Mouse (Mus musculus) right cerebral cortex, adult 18-20 months (tissue): ENCODE measurements at regions not wholly inside any gene's neighbourhood (a gene's known extent, or its start where the extent isn't known, plus 50 kb on each side); places are given as distances from the start of the nearest gene placed in this dataset.

Experiments used
- DNase-seq: peaks from one replicate; pipeline ENCODE4 v3.0.0; 2022; ENCODE audit warnings: mixed read lengths

DNA sequence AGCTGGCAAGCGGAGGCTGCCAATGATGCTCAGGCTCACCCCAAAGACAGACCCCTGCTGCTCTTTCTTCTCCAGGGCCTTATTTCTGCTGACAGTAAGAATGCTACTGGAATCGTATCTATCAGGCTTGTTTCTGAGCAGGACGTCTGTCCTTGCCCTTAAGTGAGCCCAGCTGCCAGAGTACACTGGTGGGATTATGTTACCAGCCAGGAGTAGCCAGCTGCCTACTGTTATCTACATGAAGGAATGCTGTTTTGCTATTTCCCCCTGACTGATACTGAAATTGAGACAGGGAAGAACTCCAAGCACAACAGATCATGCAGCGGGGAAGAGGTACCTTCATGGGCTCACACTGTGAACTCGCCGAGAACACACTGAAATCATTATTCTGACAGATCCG, 228.2 kb upstream of the Rasgrp1 start:
- DNase-seq, result no peak

GRCm38 (mm10) chr2:117587381-117587780, 244.6 kb upstream of the Rasgrp1 start:
- no peak for DNase-seq

DNA sequence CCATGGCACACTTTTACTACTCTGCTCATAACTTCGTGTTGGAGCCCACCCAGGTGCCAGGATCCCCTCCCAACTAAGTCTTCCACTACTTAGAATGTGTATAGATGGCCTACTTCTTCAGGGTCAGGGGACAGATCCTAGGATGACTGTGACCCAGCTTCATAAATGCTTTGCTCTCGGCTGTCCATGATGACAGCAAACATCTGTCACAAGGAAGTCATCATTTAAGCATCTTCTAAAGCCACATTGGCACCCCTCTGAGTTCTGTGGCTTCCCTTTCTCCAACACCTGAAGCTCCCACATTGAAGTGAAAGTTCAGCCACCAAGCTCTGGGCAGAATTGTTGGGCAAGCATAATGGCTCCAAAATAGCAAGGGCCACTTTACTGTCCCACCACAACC, 252.2 kb upstream of the Rasgrp1 start:
- DNase-seq, result no peak

GRCm38 (mm10) chr2:117597573-117597972, 254.8 kb upstream of the Rasgrp1 start:
- DNase-seq, result no peak

DNA sequence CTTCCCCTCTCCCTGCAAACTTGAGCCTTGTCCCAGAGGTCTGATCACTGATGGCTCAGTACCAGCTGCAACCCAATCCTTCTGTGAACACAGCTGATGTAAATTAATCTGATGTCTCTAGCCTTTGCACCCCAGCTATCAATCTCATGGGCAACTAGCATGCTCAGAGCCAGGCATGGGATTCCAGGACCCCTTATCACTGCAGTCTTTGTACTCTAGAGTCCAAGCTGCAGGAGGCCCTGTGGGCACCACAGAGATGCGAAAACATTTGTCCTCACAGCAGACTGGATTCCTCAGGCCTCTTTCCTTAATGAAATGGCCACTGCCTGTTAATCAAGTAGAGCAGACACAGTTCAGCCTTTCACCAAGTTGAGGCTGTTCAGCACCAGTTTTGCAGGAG, 272.0 kb upstream of the Rasgrp1 start:
- DNase-seq, result no peak

- no peak for DNase-seq
Observed at GRCm38 (mm10) chr2:117618063-117618462, 275.3 kb upstream of the Rasgrp1 start.

DNA sequence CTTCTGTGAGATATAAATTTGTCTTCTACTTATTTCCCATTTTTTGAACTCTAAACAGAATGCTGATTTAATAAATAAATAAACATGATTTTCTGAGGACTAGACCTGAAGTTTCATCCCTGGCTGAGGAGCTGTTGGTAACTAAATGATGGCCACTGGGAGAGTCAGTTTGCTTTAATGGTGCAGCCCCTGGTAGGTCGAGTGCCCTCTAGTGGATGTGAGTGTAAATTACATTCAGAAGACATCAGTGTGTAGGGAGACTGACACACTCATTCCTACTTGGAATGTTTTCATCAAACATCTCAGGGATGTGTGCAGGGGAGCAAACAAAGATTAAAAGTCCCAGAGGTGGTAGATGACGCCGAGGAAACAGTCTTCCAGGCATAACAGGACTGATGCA, 281.2 kb upstream of the Rasgrp1 start:
- DNase-seq, result peak; percentile 2

DNA sequence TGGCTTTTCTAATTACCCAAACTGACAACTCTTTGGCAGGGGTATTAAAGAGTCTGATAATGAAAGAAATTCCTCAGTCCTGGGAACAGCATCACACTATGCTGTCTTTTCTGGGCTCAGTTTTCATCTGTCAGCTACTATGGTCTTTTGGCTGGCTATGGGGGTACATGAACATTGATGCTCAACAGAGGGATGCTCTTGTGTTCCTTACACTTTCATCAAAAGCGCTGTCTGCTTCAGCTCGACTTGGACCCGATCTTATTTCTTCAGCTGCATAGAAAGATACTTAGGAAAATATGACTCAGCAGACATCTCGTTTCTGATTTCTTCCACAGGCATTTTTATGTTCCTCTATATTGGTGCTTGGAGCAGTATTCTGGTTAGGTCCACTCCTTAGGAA, 292.1 kb upstream of the Rasgrp1 start:
- no peak for DNase-seq

DNA sequence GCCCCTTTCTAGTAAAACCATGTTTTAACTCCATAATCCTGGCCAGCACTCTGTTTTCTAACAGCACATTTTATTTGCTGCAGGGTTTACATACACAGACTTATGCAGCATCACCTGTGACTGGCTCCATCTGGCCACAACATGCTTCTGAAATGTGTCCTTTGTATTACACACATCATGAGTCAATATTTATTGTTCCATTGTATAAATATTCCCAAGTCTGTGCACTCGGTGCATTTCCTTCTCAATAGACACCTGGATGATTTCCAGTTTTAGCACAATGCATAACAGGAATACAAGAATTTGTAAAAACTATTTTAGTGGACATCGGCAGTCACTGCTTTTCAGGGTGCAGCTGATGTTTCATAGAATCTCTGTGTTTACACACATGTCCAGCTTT, 294.6 kb upstream of the Rasgrp1 start:
- no peak for DNase-seq

DNA sequence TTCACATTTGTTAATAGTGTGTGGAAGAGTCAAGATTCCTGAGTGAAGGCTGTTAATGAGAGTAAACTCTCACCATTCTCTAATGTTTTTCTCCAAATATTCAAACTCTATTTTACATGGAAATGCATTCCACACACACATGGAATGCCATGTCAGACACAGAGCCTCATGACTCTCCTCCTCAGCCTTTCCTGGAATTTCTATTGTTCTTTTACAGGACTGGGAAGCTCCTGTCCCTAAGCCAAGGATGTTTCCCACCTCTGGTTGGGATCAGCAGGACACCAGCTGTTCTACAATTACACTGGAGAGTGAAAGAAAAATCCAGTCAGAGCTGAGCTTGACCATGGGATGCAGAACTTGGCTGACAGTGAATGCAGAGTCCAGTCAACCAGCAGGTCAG, 309.3 kb upstream of the Rasgrp1 start:
- DNase-seq, result no peak

DNA sequence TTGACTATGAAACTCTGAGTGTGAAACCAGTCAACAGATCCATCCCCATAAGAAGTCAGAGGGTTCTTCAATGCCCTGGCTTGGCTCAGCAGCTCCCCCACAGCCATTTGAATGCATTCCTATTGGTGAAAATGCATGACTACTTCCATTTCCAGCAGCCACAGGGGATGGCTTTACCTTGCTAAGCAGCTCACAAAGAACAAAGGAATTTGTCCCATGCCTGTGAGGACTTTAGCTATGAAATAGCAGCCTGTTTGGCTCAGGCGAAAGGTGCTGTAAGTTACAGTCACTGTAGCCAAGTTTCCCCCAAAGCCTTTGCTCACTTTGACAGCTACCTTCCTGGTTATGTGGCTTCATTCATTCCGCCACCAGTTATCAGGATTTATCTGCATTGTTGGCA, 309.8 kb upstream of the Rasgrp1 start:
- DNase-seq, result no peak

GRCm38 (mm10) chr2:117656546-117657175, 313.9 kb upstream of the Rasgrp1 start:
- DNase-seq, result no peak

DNA sequence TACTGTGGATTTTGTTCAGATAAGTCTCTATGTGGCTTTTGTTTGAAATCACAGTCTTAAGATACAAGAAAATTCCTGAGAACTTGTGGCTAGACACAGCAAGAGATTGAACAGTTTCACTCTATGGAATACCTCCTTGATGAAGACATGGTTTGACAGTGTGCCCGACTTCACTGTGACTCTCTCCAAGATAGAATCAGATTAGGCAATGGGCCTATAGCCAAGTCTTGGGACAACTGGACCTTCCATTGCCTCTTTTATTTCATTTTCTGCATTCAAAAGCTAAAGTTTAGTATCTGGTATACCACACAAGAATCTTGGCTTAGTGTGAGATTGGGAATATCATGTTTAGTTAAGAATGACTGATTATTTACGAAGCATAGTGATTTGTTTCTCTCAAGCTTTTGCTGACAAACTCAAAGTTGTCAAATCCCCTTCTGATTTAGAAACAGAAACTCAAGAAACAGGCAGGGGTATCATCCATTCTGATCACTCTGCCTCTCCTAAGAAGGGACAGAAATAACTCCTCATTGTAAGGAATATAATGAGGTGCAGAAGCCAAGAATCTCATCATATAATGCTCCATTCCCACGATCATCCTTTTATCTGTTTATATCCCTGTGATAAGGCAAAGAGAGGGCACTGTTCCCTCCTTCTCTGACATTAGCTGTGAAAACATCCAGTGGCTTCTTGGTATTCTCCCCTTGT, 317.6 kb upstream of the Rasgrp1 start:
- no peak for DNase-seq

GRCm38 (mm10) chr2:117662653-117663052, 319.9 kb upstream of the Rasgrp1 start:
- no peak for DNase-seq

- no peak for DNase-seq
Observed at GRCm38 (mm10) chr2:117666528-117666927, 323.7 kb upstream of the Rasgrp1 start.

GRCm38 (mm10) chr2:117668137-117668536, 325.3 kb upstream of the Rasgrp1 start:
- DNase-seq, result no peak

DNA sequence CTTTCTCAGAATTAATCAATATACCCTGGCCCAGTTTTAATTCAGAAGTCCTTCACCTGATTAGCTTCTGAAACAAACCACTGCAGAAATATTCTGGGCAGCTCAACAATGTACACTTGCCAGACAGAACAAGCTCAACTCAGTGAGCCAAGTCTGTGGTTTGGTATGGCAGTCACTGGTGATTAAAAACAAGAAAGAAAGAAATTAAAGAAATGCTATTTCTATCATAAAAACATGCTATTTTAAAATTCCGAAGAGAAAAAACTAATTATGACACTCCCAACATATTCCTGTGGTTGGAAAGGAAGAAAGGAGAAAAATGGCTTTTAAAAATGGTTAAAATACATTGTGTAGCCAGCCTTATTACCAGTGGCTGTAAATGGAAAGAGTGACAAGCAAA, 332.1 kb upstream of the Rasgrp1 start:
- DNase-seq, result no peak

DNA sequence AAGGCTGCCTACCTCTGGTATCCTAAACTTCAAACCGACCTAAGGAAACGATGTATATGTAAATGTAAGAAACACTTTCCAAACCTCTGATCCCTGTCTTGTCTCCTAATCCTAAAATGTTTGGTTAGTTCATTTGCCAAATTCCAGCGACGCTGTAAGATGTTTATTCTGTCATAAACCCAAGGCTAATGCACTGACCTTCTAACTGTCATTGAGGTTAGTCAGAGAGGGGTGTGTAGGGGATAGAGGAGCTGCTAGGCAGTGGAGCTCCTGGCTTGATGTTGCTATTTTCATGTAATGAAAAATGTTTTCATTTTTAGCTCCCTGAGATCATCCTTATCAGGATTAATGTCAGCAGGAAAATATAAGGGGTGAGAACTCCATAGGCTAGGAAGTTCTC, 335.8 kb upstream of the Rasgrp1 start:
- DNase-seq, result no peak

DNA sequence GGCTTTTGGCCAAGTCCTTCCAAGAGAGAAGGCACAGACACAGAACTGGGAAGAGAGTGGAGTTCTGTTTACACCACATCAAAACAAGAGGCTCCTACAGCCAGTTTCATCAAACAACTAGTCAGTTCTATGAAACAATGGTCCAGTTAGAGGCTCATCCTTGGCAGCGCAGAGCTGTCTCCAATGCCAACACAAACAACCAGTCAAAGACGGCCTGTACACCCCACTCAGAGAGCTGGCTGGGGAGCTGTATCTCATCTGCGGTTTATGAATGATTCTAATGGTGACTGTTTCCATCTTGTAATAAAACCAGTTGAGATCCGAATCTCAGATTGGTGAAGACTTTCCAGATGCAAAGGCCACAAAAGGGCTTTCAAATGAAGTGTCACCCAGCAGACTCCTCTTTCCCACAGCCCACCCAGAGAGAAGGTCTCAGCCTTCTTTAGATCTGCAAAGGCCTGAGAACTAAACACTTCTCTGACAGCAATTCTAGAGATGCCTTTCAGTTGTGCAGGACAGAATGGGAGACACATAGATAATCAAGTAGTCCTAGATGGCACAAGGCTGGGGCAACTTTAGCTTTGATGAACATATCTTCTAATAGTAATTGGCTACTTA, 343.1 kb upstream of the Rasgrp1 start:
- DNase-seq, result peak; percentile 24

DNA sequence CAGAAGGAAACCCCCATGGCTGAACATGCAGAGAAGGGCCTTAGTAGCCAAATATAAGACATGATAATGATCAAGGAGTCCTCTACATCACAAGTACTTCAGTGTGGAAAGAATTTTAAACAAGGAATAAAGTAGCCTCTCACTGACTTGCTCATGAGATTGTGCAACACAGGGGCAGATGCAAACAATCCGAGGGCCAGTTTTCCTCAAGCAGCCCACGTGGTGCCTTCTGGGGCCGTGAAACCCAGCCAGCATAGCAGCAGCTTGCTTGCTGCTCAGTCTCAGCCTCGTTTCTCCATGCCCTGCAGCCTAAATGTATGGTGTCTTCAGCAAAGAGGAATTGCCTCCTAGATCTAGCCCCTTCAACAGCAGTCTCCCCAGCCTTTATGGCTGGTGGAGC, 350.7 kb upstream of the Rasgrp1 start:
- DNase-seq, result no peak

GRCm38 (mm10) chr2:117710173-117710813, 367.5 kb upstream of the Rasgrp1 start:
- no peak for DNase-seq

- no peak for DNase-seq
Observed at GRCm38 (mm10) chr2:117724066-117724465, 381.3 kb upstream of the Rasgrp1 start.

- DNase-seq, result no peak
Observed at GRCm38 (mm10) chr2:117731253-117731652, 380.4 kb upstream of the Thbs1 start.

GRCm38 (mm10) chr2:117742413-117742812, 369.3 kb upstream of the Thbs1 start:
- no peak for DNase-seq
